Mouse (Mus musculus) liver, postnatal 0 days (tissue): ENCODE data around the gene Pprc1.

Experiments used
- CTCF ChIP-seq: sonication (generic); IDR thresholded peaks from 2 replicates; pipeline ENCODE4 v1.5.1; 2016; ENCODE audit warnings: antibody characterized with exemption, low read depth
- EP300 ChIP-seq: IDR thresholded peaks from 2 replicates; pipeline ENCODE4 v1.6.1; 2016; ENCODE audit warnings: antibody characterized with exemption, low read depth, mild to moderate bottlenecking

GRCm38 (mm10) chr19:46031689-46032432, 12.8 kb upstream of the Pprc1 start:
- TF ChIP-seq CTCF (no peak), EP300 (0 out of 2 replicates have a peak, but pooled peaks have one; percentile 32)
